Comparison of ENCODE assay signal across 11 mouse cellular contexts in the genomic region with DNA sequence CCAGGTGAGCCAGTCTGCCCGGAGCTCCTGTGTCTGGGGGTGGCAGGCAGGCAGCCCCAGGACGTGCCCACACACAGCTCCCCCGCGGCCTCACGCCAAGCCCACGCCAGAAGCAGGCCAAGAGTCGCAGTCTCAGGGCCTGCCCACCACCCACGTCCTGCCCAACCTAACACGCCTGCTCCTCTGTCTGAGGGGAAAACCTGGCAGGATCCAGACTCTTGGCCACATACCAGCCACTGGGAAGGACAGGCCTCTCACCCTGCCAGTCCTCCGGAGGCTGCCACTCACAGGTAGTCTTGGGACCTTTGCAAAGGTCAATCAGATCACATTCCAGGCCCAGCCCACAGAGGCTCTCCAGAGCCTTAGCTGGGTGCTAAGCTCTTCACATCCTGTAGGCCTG. TPM values are rescaled to one million over a fixed set of nuclear protein-coding genes. Genes with fewer than 3 reads are reported as not detected.
DNase-seq lines count a peak whose midpoint lies in the region; ATAC-seq and TF ChIP-seq lines count a peak whose summit lies in the region.
"Had no signal": no experiment of that assay in that cellular context is flagged by ENCODE, and none has a peak within 500 bp of the region (broad histone marks: within the 10 kb centered on the region; RNA-seq: fewer than 3 reads in every experiment).

No protein-coding gene starts in this region.

- TF ChIP-seq POLR2A in kidney, adult 2 months (IDR thresholded peaks at IDR 0.05; ENCODE audit: low read depth, low read length), result no peak

- no peaks in the 10 kb centered on the region for H3K9me3 ChIP-seq in intestine, embryonic 16.5 days (ENCODE audit: control insufficient read depth, low read length)
- H3K9me3 ChIP-seq in intestine, embryonic 15.5 days, result no peaks in the 10 kb centered on the region
- H3K9me3 ChIP-seq: heart, embryonic 15.5 days had no signal

- peak; percentile 93 for DNase-seq in kidney, adult 2 months
- DNase-seq in kidney, postnatal 36 days, result peak; percentile 85 to 91
- peak; percentile 86 for DNase-seq in lung, postnatal 36 days
- no peak for DNase-seq in left cerebral cortex, postnatal 25 days (ENCODE audit: low spot score in 2 of 2)
- DNase-seq in frontal cortex, adult 2 months (ENCODE audit: extremely low spot score in 1 of 2, low spot score in 1 of 2), result no peak

- peak; percentile 30; the same call in 1 of the 2 replicates for ATAC-seq in intestine, embryonic 16.5 days
- ATAC-seq in intestine, embryonic 15.5 days, result no peak
- ATAC-seq: forebrain, embryonic 14.5 days had no signal

- H3K9ac ChIP-seq in intestine, embryonic 16.5 days (ENCODE audit: low read depth, low read length), result peak overlapping the region; percentile 39
- no peak overlapping the region for H3K9ac ChIP-seq in intestine, embryonic 15.5 days
- H3K9ac ChIP-seq: heart, embryonic 15.5 days had no signal

- no peak overlapping the region for H3K4me3 ChIP-seq in intestine, embryonic 16.5 days (ENCODE audit: low read length)
- H3K4me3 ChIP-seq in intestine, embryonic 15.5 days (replicated peaks), result no peak overlapping the region
- no peak overlapping the region for H3K4me3 ChIP-seq in kidney, adult 2 months (ENCODE audit: insufficient read depth, low read depth, low read length)
- H3K4me3 ChIP-seq: heart, embryonic 15.5 days; myocyte had no signal

- no peaks in the 10 kb centered on the region for H3K27me3 ChIP-seq in intestine, embryonic 16.5 days (replicated peaks; ENCODE audit: control insufficient read depth, insufficient read depth, low read length)
- no peaks in the 10 kb centered on the region for H3K27me3 ChIP-seq in intestine, embryonic 15.5 days (replicated peaks)
- H3K27me3 ChIP-seq in kidney, adult 2 months (replicated peaks; ENCODE audit: control insufficient read depth, insufficient read depth, low read length), result no peaks in the 10 kb centered on the region
- H3K27me3 ChIP-seq: heart, embryonic 15.5 days had no signal

- no peak for TF ChIP-seq CTCF in kidney, adult 2 months (conservative IDR thresholded peaks at IDR 0.05; ENCODE audit: insufficient read depth, insufficient read length, low read depth, low read length)

- H3K36me3 ChIP-seq in intestine, embryonic 16.5 days (ENCODE audit: control insufficient read depth, insufficient read depth, low read length), result no peaks in the 10 kb centered on the region
- no peaks in the 10 kb centered on the region for H3K36me3 ChIP-seq in intestine, embryonic 15.5 days
- no peaks in the 10 kb centered on the region for H3K36me3 ChIP-seq in kidney, adult 2 months (ENCODE audit: control insufficient read depth, insufficient read depth, low read length)
- H3K36me3 ChIP-seq: heart, embryonic 15.5 days had no signal

- no peak overlapping the region for H3K27ac ChIP-seq in intestine, embryonic 16.5 days (ENCODE audit: low read length)
- no peak overlapping the region for H3K27ac ChIP-seq in intestine, embryonic 15.5 days
- peak overlapping the region; percentile 89 for H3K27ac ChIP-seq in kidney, adult 2 months (ENCODE audit: insufficient read depth, low read depth, low read length)
- H3K27ac ChIP-seq: heart, embryonic 15.5 days had no signal

- 79% methylated on average over 10 of the region's 10 CpGs for WGBS in intestine, embryonic 16.5 days
- WGBS in intestine, embryonic 15.5 days, result 81% methylated on average over 10 of the region's 10 CpGs
- 18% methylated on average over 10 of the region's 10 CpGs for WGBS in kidney, adult 2 months

- intact Hi-C loops in left cerebral cortex, postnatal 25 days (cut with DNase I), result no loop called here

- H3K4me2 ChIP-seq in intestine, embryonic 16.5 days (ENCODE audit: low read depth, low read length), result no peak overlapping the region
- H3K4me2 ChIP-seq in intestine, embryonic 15.5 days (replicated peaks), result no peak overlapping the region
- H3K4me2 ChIP-seq: heart, embryonic 15.5 days had no signal

- peaks cover 22% of the 10 kb centered on the region for H3K4me1 ChIP-seq in intestine, embryonic 16.5 days (ENCODE audit: control insufficient read depth, insufficient read depth, low read length)
- peaks cover 13% of the 10 kb centered on the region for H3K4me1 ChIP-seq in intestine, embryonic 15.5 days (replicated peaks)
- H3K4me1 ChIP-seq in kidney, adult 2 months (ENCODE audit: control insufficient read depth, insufficient read depth, low read length), result peaks cover 44% of the 10 kb centered on the region

RNA-seq across cellular contexts. Expression of a gene that starts 27.2 kb away (rescaled TPM):
- polyA plus RNA-seq in intestine, embryonic 16.5 days (2015; fragmentation: Nextera tagmentation; extraction: Ambion mirVana), result 9.9 and 11.7 TPM in 2 replicates
- 13.9 and 14.1 TPM in 2 replicates for polyA plus RNA-seq in intestine, embryonic 15.5 days (2015; fragmentation: Nextera tagmentation; extraction: Ambion mirVana)
- 41.6 and 55.2 TPM in 2 replicates for polyA plus RNA-seq in kidney, adult 2 months (2012; rRNA removed)
- 10 to 100 TPM in 1 of 2 experiments, 1 to 10 TPM in 1; 8.7 to 10.1 TPM for total RNA-seq in left cerebral cortex, postnatal 25 days (2021)
- polyA plus RNA-seq in frontal cortex, adult 2 months (2012; rRNA removed), result 5.3 and 5.7 TPM in 2 replicates

RNA-seq across cellular contexts. Expression of a gene that starts 39.9 kb away (rescaled TPM):
- 0.99 and 1.2 TPM in 2 replicates for polyA plus RNA-seq in intestine, embryonic 16.5 days (2015; fragmentation: Nextera tagmentation; extraction: Ambion mirVana)
- polyA plus RNA-seq in intestine, embryonic 15.5 days (2015; fragmentation: Nextera tagmentation; extraction: Ambion mirVana), result 1.6 and 1.7 TPM in 2 replicates
- 2.5 and 7.0 TPM in 2 replicates for polyA plus RNA-seq in kidney, adult 2 months (2012; rRNA removed)
- total RNA-seq in left cerebral cortex, postnatal 25 days (2021), result 10 to 100 TPM; 40.8 to 50.6 TPM
- 53.4 and 55.8 TPM in 2 replicates for polyA plus RNA-seq in frontal cortex, adult 2 months (2012; rRNA removed)
- total RNA-seq: megakaryocyte progenitor cell, adult 5-6 weeks had no signal
- polyA plus RNA-seq: myocyte had no signal

Comparison
In these comparisons a context has a peak if more than half of its experiments do, and no peak if none do; other contexts are left out.
1. DNase-seq: peak in kidney, adult 2 months (single experiment), kidney, postnatal 36 days (2 of 2) and lung, postnatal 36 days (single experiment); none in left cerebral cortex, postnatal 25 days (0 of 2) and frontal cortex, adult 2 months (0 of 2).